Mouse (Mus musculus): ENCODE measurements around the gene Klc4.

DNA sequence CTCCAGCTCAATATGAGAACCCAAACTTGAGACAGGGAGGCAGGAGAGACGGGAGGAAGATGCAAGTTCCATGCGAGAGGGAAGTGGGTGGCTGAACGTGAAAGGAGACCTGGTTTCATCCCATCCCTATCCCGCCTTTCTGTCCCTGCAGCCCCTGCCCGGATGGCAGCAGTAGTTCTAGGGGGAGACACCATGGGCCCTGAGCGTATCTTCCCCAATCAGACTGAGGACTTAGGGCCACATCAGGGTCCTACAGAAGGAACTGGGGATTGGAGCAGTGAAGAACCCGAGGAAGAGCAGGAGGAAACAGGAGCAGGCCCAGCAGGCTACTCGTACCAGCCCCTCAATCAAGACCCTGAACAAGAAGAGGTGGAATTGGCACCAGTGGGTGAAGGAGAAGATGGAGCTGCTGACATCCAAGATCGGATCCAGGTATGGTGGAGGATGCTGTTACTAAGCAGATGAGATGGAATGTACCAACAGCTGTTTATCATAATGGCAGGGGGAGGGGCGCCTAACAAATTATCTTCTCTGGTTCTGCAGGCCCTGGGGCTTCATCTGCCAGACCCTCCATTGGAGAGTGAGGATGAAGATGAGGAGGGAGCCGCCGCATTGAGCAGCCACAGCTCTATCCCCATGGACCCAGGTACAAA, 35.8 kb upstream of the Klc4 start:
- TF ChIP-seq CTCF (conservative IDR thresholded peaks at IDR 0.05; ENCODE audit: insufficient read depth, insufficient read length, low read depth, low read length) (no peak), POLR2A (IDR thresholded peaks at IDR 0.05; ENCODE audit: low read depth, low read length) (no peak)

Data from kidney, adult 2 months (tissue).